Mouse (Mus musculus) thymus, postnatal 25 days (tissue): ENCODE results near the gene Crnkl1.
"Not testable (repeated sequence)": the region's sequence is repeated elsewhere in the genome, so short reads cannot be mapped to it uniquely, and the experiment has no call there.

Source experiments
- DNase-seq: peaks from one replicate; pipeline ENCODE4 v3.0.0; 2022

The Crnkl1 gene

DNA sequence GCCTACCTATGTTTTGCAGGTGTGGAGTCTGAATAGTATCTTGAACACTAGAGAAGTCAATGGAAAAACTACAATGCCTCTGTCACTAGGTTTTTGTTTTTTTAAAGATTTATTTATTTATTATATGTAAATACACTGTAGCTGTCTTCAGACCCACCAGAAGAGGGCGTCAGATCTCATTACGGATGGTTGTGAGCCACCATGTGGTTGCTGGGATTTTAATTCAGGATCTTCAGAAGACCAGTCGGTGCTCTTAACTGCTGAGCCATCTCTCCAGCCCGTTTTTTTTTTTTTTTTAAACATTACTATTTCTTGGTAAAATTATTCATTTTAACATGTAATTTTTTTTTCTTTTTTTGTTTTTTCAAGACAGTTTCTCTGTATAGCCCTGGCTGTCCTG is 28.9 kb downstream of the Crnkl1 start:
- not testable (repeated sequence) for DNase-seq

DNA sequence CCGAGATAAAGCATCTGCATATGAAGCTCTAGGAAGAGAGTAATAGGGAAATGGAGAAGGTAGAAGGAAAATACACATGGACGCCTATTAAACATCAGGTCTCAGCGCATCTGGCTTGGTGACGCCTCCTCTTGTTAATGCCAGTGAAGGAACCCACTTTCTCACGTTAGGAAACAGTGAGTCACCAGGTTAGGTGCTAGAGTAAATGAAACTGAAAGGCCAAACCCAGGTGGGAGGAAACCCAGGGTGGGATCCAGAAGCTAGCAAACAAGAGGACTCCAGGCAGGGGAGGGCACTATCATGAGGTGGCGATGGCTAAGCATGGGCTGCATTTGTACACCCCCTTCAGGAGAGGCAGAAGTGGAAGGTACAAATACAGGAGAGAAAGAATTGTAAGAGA is 29.7 kb downstream of the Crnkl1 start:
- no peak for DNase-seq

DNA sequence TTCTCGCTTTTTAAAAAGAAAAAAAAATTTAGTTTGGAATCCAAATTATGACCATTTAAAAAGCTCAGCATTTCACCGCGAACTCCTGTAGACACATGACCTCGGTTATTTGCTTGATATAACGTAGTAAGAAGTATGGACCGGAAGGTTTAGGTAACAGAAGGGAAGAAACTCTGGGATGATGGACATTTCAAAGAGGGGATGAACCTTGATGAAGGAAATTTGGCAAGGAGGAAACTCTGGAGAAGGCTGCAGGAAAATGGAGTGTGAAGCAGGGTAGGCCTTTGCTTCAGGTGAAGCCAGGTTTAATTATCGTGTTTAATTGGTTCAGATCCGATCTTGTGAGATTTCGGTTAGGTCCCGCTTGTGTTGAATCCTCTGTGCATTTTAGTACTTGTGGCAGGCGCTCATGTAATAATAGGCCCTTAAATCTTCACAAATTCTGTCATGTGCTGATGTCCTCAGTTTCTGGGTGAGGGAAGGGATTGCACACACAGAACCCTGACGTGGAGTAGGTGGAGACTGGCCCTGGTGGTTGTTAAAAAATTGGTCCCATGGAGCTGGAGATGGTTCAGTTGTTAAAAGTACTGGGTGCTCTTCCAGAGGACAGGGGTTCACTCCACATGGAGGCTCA is 30.7 kb downstream of the Crnkl1 start:
- no peak for DNase-seq

DNA sequence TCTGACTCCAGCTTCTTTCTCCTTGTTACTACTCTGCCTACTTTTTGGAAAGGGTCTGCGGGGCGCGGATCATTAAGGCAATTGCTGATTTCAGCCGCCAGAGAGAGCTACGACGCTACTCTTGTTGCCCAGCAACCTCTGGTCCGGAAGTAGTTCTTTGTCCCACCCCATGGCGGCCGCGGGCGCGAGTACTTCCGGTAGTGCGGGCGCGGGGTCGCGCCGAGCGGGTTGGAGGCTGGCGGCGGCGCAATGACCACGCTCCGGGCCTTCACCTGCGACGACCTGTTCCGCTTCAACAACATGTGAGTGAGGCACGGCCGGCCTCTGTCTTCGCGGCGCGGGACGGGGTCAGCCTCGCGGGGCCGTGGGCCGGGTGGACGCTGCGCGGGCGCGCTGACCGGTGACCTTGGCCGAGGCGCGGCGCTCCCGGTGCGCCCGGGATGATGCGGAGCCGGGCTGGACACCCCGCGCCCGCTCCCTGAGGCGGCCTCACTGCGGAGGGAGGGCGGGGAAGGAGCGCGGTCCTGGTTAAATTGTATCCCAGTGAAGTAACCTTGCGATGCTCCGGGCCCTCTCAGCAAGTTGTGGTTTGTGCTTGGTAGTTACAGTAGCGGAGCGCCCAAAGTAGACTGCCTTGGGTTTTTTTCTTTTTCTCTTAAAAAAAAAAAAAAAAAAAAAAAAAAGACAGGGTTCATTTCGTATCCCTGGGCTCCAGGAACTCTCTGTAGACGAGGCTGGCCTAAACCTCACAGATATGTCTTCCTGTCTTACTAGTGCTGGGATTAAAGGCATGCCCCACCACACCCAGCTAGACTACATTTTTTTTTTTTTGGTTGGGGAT is 31.5 kb downstream of the Crnkl1 start:
- peak; percentile 89 for DNase-seq

DNA sequence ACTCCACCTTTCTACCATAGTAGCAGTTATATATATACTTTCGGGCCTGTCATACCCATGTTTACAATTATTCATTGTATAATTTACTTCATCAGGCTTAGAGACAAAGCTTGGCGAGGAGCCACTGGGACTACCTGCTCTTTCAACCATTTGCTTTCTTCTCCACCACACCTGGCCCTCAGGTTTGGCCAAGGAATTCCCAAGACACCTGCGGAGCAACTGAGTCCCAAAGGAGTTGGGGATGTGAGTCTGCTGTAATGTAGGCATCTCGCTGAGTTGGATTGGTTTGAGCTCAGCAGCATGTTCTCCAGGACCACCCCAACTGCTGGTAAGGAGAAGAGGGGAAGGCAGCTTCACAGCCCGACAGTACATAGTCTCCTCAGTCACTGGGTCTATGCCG is 33.0 kb downstream of the Crnkl1 start, which contains the start of gene Naa20:
Gene Naa20, plus strand, starts transcription at position 239 of the 400 bp plus-strand sequence.
- DNase-seq, result no peak

DNA sequence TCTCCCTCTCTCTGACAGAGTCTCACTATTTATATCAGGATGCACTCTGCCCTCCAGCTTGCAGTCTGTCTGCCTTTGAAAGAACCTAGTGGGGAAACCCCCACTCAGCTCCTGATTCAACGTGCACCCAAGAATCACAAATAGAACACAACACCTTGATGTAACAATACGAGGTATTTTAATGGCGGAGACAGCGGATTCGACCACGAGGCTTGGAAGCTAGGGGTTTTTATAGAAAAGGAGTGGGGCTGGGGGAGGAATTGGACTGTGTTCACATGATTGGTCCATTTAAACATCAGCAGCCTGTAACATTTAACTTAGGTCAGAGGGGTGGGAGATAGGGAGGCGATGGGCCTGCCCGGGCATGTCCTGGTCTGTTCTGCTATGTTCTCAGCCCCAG is 34.5 kb downstream of the Crnkl1 start:
- not testable (repeated sequence) for DNase-seq

DNA sequence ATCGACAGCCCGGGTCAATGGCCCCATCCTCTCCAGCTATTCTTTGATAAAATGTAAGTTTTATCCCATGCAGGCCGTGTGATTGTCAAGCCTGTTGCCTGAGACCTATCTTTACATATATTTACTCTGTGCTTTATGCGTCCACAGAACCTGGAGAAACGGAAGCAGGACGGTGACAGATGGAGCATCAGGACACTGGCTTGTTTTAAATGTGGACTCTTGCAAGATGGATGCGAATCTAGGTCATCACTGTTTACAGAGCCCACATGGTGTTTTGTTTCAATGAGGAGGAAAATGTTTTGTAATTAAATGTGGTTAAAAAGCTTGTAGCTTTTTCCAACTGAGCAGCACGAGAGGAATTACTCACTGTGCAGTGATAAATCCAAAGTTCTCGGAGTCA is 36.7 kb downstream of the Crnkl1 start:
- DNase-seq, result no peak

DNA sequence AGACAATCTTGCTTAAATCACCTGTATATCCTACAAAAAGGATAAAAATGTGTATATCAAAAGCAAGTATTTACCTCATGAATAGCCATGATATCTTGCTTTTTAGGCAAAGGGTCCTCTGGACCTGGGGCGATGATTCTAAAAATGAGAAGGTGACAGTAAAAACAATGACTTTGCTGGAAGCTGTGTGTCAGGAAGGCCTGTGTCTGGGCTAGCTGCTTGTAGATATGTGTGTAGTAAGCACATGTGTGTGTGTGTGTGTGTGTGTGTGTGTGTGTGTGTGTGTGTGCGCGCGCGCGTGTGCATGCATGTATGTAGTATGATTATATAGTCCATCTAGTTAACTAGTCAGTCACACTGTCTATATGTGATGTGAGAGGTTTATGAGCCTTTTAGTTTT is 41.1 kb downstream of the Crnkl1 start:
- DNase-seq, result no peak

DNA sequence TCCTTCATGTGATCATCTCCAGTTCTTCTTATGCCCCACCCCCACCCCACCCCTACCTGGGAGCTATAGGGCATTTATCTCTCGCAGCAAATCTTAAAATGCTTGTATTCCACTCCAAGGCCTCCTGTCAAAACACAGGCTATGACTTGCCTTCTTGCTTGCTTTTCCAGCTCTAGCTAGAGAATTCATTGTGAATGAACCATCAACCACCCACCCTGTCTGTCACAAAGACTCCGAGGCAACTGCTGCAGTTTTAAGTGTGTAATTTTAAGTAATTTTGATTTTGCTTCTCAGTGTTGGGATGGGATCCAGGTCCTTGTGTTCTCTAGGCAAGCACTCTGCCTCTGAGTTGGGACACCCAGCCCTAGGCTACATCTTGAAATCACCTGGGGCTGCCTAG is 44.2 kb downstream of the Crnkl1 start:
- no peak for DNase-seq

DNA sequence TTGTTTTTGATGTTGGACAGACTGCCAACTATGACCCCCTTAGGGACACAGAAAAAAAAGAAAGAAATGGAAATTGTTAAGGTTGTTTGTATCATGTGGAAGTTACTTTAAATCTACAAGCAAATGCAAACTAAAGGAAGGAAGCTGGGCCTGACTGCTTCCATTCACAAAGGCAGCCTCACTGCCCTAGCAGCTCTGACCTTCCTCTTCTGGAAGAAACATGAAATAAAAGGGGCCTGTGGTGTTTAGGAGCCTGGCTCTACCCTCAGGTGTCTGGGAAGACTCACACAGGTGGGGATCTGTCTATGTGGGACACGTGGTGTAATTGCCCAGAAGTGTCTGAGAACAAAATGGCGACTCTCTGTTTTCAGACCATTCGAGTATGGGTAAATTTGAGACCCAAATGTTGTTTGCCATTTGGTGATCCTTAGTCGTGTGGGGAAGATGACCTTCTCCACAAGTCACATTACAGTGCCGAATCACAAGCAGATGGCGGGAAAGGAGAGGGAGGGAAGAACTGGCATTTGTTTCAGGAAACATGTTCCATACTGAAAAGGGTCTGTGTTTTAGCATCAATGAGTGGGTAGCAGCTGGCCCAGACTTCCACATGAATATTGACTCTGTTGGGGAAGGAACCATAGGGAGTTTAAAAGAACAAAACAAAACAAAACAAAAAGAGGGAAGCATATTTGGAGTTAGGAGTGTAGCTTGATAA is 45.9 kb downstream of the Crnkl1 start:
- no peak for DNase-seq

DNA sequence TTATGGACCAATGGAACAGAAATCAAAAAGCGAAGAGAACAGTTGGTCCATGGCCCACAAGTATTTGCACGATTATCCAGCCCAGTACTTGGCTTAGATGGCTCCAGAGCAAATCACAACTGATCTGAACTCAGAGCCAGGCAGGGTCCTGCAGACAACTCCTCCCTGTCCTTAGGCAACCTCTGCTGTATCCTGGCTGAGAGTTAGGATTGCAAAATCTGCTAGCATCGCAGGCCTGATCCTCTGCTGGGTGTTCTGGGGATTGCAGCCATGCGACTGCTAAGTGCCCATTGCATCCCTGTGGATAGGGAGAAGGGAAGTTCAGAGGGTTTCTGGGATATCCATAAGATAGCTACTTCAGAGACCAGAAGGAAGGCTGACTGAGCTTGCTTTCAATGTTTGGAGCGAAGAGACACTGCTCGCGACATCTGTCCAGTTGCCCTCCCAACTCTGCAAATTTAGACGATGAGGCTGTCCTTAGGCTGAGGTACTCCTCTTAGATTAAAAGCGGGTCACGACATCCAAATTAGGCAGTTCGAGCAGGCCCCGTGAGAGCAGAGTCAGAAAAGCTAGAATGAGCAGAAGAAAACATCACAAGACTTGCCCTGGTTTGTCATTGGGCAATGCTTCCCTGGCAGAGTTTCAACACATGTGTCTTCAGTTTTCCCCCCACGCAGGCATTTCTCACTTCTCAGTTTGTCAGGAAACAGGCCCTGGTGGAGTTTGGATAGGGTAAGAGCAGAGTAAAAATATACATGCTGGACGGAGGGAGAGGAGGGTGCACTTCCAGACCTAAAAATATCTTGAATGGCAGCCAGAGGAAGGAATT is 46.7 kb downstream of the Crnkl1 start:
- DNase-seq, result no peak

DNA sequence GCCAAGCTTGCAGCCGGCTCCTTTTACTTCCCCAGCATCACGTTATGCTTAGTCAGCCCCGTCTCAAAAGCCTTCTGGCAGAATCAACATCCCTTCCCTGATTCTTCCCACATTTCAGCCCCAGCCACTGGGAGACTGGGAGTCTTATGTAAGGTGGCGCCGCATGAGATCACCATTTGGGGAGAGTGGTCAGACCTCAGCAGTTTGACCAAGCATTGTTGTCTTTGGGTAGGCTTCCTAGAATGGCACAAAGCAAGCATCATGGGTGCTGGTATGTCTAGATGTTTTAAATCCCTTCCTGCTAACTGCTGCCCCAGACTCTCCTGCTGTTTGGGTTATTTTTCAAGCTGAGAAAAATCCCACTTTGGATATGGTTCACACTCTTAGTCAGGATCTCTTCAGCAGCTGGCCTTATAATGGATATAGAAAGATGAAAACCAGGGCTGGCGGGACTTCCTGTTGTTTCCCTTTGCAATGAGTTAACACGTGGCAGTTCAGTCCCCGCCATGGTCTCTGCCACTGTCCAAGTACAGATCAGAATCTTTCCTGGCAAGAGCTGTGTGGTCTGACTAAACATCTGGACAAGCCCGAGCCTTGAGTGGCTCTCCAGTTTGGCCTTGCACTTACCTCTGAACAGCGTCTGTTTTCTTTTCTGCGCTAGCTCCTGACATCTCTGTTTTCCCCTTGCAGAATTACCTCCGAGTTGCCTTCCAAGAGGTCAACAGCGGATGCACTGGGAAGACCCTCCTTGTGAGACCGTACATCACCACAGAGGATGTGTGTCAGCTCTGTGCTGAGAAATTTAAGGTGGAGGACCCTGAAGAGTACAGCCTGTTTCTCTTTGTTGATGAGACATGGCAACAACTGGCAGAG is 49.7 kb downstream of the Crnkl1 start:
- no peak for DNase-seq

DNA sequence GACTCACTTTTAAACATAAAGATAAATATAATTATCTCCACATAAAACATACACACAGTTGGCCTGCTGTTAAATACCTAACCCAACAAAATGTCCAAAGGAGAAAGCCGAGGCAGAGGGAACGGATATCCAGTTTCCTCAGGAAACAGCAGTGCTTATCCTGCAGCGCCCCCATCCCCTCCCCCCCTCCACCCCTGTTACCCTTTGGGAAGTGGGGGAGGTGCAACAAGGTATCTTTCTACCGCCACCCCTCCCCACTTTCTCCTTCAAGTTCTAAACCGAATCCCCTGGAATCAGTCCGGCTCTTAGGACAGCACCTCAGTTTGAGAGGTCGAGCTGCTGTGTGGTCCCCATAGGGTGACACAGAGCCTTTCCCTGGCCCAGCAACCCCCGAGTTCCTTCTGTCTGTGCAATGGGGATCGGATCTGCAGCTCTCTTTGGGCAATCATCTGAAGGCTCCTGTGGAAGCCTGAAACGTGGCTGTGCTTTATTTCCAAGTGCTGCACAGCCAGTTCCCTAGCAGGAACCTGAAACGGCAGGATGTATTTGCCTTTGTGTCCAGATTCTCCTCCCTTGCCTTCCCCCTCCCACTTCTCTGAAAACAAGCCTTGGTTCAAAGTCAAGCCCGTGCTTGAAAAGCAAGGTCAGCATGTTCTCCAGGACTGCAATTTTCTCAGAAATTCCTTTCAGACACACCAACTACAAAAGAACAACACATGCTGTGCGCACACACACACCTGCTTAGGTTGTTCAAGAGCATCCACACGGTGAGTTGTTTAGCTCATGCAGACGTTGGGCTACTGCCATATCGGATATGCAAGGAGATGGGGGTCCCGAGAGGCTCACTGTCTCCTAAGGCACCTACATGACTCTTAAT is 50.5 kb downstream of the Crnkl1 start:
- DNase-seq, result no peak

DNA sequence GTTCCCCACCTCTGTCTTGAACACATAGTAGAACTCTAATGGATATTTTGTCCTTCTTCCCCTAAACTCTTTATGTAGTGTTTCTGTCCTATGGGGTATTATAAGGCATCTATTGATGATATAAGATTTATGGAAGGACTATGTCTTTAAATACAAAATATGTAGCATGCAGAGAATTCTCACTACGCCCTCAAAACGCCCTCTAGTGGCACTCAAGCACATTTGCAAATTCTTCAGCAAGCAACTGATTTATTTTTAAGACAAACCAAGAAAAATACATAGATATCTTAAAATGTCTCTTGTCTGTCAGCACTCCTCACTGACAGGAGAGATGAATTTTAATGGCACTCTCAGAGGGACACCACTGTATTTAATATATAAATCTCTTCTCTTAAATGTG is 52.4 kb downstream of the Crnkl1 start:
- no peak for DNase-seq

DNA sequence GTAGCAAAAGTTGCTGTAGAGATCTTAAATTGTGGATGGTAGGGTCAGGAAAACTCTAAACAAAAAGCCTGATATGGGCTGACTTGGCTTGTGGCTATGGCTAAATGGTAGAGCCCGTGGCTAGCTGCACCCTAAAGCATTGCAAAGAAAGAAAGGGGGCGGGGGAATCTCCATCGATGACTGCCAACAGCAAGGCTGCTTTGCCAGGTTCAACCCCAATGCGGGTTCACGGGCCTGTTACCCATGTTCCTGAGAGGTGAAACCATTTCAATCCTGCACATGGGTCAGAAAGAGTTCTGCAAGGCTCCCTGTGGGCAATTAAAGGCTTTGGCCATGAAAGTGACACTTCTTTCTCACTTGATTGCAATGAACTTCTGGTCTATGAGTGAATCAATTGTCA is 52.9 kb downstream of the Crnkl1 start:
- no peak for DNase-seq

DNA sequence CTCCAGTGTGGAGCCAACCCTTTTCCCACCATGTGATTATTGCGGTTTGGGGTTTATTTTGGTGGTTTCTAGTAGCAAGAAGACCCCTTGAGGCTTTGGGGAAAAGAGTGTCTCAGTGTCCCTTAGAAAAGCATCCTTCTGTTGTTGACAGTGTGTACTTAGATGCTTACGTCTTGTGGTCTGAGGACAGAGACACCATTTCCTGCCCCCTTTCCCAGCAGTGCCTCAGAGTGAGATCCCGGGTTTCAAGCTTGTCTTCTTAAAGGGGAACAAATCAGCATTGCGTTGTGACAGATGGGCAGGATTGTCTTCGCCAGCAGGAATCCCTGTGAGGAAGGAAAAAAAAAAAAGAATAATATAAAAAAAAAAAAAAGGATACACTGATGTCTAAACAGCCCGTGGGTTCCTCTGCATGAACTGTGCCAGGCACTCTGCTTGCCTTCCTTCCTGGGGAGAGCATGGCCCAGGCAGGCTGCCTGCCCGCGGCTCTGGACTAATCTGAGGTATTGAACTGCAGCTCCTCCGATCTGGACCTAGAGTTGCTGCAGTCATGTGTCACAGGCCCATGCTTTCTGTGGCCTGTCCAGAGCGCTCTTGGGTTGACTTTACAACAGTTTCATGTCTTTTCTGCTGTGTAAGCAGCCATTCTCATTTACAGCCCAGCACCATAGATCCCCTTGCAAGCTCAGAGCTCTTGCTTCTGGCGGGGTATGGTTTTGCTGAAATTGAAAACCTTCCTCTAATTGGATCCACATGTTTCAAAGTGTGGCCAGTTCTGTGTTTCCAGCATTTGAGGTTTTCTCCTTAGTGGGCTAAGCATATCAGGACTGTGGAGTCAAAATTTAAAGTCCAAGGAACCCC is 53.7 kb downstream of the Crnkl1 start:
- no peak for DNase-seq

DNA sequence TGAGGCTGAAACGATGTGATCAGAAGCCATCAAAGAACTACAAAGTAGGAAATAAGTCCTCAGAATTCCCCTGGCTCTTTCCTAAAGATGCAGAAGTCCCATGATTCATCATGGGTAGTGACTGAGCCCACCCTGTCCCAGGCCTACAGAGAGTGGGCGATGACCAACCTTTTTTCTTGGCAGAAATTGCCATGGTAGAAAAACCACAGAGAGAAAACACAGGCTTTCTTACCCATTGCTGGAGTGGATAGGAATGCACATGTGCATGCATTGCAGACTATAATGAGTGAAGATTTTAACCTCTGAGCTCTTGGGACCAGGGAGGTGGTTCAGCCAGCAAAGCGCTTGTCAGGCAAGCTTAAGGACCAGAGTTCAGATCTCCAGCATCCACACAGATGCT is 57.6 kb downstream of the Crnkl1 start:
- no peak for DNase-seq

DNA sequence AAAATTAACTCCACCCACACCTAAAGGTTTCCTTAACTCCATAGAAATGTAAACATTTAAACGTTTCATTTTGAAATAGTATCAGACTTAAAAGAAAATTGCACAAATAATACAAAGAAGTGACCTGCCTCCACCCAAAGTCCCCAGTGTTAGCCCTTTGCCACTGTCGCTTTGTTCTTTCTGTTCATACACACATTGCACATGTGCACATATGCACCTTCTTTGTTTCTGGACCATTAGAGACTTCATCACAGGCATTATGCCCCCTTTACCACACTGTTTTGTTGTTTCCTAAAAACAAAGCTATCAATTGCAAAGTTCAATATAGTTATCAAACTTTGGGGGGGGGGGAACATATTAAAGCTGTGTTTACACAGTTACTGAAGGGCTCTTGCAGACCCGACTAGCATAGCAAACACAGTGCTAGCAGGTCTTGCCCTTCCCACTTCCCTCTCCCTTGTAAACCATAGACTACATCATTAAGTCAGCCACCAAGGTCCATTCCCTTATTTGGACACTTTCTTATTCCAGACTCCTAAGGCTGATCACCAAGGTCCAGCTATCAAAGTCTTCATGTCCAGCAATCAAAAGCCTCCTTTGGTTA is 59.8 kb downstream of the Crnkl1 start:
- DNase-seq, result no peak

DNA sequence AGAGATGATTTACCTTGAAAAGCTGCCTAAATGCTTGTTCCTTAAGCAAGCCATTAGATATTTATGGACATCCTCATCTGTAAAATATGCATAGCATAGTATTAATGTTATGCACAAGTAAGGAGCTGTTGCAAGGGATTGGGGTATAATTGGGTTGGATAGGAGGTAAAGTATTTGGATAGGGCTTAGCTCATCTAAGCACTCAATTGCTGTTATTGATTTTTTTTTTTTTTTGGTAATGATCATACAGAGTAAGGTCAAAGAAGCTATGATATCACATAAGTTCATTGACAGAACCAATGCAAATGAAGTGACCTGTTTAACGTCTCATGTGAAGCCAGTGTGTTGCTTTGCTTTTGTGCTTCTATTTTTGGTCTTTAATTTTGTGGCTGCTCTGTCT is 60.9 kb downstream of the Crnkl1 start:
- DNase-seq, result no peak
